In the genomic region with DNA sequence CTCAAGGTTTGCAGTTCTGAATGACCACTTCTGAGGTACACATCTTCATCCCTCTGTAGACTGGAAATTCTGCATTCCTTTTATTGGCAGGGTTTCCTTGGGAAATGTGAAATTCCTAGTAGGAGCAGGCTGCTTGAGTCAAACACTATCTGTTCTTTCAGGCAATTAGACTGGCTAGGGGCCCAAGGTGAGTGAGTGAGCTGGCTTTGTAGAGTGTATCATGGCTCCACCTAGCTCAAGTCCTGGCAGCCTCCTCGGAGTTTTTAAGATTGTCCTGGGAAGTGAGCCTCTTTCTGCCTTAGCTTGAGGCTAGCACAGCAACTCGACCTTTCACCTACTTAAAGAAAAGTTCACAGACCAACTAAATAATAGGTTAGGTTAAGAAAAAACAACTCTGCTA, we compare ENCODE assay signal across 8 mouse cellular contexts. TPM values are rescaled to one million over a fixed set of nuclear protein-coding genes. Genes with fewer than 3 reads are reported as not detected.
A peak's percentile ranks its signal among the peaks of the same experiment; 100 is the strongest.
DNase-seq lines count a peak whose midpoint lies in the region; ATAC-seq and TF ChIP-seq lines count a peak whose summit lies in the region.

No protein-coding gene starts in this region.

- no peak overlapping the region for H3K4me3 ChIP-seq in forebrain, embryonic 13.5 days
- H3K4me3 ChIP-seq in forebrain, embryonic 14.5 days (ENCODE audit: low read depth, low read length) = no peak overlapping the region
- H3K4me3 ChIP-seq in limb, embryonic 14.5 days (replicated peaks; ENCODE audit: low read length) = no peak overlapping the region

- H3K27ac ChIP-seq in forebrain, embryonic 13.5 days = 0 out of 2 replicates have a peak overlapping the region, but pooled peaks have one; percentile 3
- H3K27ac ChIP-seq in forebrain, embryonic 14.5 days (ENCODE audit: low read depth, low read length) = no peak overlapping the region
- peak overlapping the region; percentile 96 for H3K27ac ChIP-seq in limb, embryonic 14.5 days (replicated peaks; ENCODE audit: low read depth, low read length)

- no peak overlapping the region for H3K9ac ChIP-seq in forebrain, embryonic 13.5 days
- no peak overlapping the region for H3K9ac ChIP-seq in forebrain, embryonic 14.5 days (ENCODE audit: low read length)
- H3K9ac ChIP-seq in limb, embryonic 14.5 days (ENCODE audit: low read depth, low read length, severe bottlenecking) = no peak overlapping the region

- H3K27me3 ChIP-seq in forebrain, embryonic 13.5 days = no peaks in the 10 kb centered on the region
- no peaks in the 10 kb centered on the region for H3K27me3 ChIP-seq in forebrain, embryonic 14.5 days (replicated peaks; ENCODE audit: control insufficient read depth, insufficient read depth, low read length)
- no peaks in the 10 kb centered on the region for H3K27me3 ChIP-seq in limb, embryonic 14.5 days (ENCODE audit: control insufficient read depth, insufficient read depth, low read length)

- intact Hi-C loops in heart, postnatal 14 days (cut with DNase I) = loop anchor here (10.0 kb wide), 2 partner anchors 122 to 1108 kb away; no protein-coding TSS in a partner anchor
- intact Hi-C loops in left cerebral cortex, postnatal 14 days (cut with DNase I) = loop anchor here (5.0 kb wide), 2 partner anchors 64 to 119 kb away; no protein-coding TSS in a partner anchor

- no peak for ATAC-seq in forebrain, embryonic 13.5 days
- no peak for ATAC-seq in forebrain, embryonic 14.5 days
- ATAC-seq in limb, embryonic 14.5 days (ENCODE audit: low FRiP score, low read depth) = no peak

- TF ChIP-seq POLR2A in limb, embryonic 14.5 days (IDR thresholded peaks at IDR 0.05; ENCODE audit: borderline replicate concordance, extremely low read depth, insufficient read depth, insufficient read length) = no peak

- 15% methylated on average over 2 of the region's 2 CpGs for WGBS in forebrain, embryonic 13.5 days
- WGBS in forebrain, embryonic 14.5 days = 16% methylated on average over 2 of the region's 2 CpGs
- 9% methylated on average over 2 of the region's 2 CpGs for WGBS in limb, embryonic 14.5 days

- DNase-seq in forebrain, embryonic 14.5 days (ENCODE audit: low spot score) = no peak
- DNase-seq in adrenal gland, postnatal 14 days = peak; percentile 81
- DNase-seq in heart, postnatal 14 days = peak; percentile 9 to 38
- peak; percentile 54 for DNase-seq in limb, embryonic 14.5 days (ENCODE audit: low spot score)
- DNase-seq in testis, postnatal 14 days (ENCODE audit: low spot score) = peak; percentile 61
- no peak for DNase-seq in layer of hippocampus, adult 8-10 months (ENCODE audit: low spot score in 2 of 2)
- no peak for DNase-seq in left cerebral cortex, postnatal 14 days (ENCODE audit: low spot score in 2 of 2)

- peaks cover 33% of the 10 kb centered on the region for H3K4me1 ChIP-seq in forebrain, embryonic 13.5 days
- peaks cover 17% of the 10 kb centered on the region for H3K4me1 ChIP-seq in forebrain, embryonic 14.5 days (ENCODE audit: control insufficient read depth, insufficient read depth, low read length)
- peaks cover 22% of the 10 kb centered on the region for H3K4me1 ChIP-seq in limb, embryonic 14.5 days (ENCODE audit: control insufficient read depth, insufficient read depth, low read length)

- no peak overlapping the region for H3K4me2 ChIP-seq in forebrain, embryonic 13.5 days
- no peak overlapping the region for H3K4me2 ChIP-seq in forebrain, embryonic 14.5 days (ENCODE audit: low read length)
- H3K4me2 ChIP-seq in limb, embryonic 14.5 days (replicated peaks; ENCODE audit: low read depth, low read length, severe bottlenecking) = no peak overlapping the region

- H3K9me3 ChIP-seq in forebrain, embryonic 13.5 days (replicated peaks) = no peaks in the 10 kb centered on the region
- no peaks in the 10 kb centered on the region for H3K9me3 ChIP-seq in forebrain, embryonic 14.5 days (replicated peaks; ENCODE audit: control insufficient read depth, low read length)
- H3K9me3 ChIP-seq in limb, embryonic 14.5 days (ENCODE audit: control insufficient read depth, low read length) = no peaks in the 10 kb centered on the region

- H3K36me3 ChIP-seq in forebrain, embryonic 13.5 days (ENCODE audit: poor library complexity, severe bottlenecking) = no peaks in the 10 kb centered on the region
- no peaks in the 10 kb centered on the region for H3K36me3 ChIP-seq in forebrain, embryonic 14.5 days (ENCODE audit: control insufficient read depth, insufficient read depth, low read length)
- H3K36me3 ChIP-seq in limb, embryonic 14.5 days (ENCODE audit: control insufficient read depth, insufficient read depth, low read length) = no peaks in the 10 kb centered on the region

RNA-seq across cellular contexts. Expression of a gene that starts 1.2 kb away (rescaled TPM):
- 63.4 and 76.1 TPM in 2 replicates for polyA plus RNA-seq in forebrain, embryonic 13.5 days (2015; fragmentation: Nextera tagmentation; extraction: Ambion mirVana)
- 81.5 and 101 TPM in 2 replicates for polyA plus RNA-seq in forebrain, embryonic 14.5 days (2014; fragmentation: Nextera tagmentation; extraction: Ambion mirVana)
- 11.9 and 15.6 TPM in 2 replicates for total RNA-seq in adrenal gland, postnatal 14 days (2021)
- total RNA-seq in heart, postnatal 14 days (2021) = 1 to 10 TPM; 6.4 to 7.6 TPM
- polyA plus RNA-seq in limb, embryonic 14.5 days (2012; rRNA removed) = 35.0 and 39.7 TPM in 2 replicates
- polyA plus RNA-seq in limb, embryonic 14.5 days (2014; fragmentation: Nextera tagmentation; extraction: Ambion mirVana) = 58.5 and 64.8 TPM in 2 replicates
- 100 to 1,000 TPM; 163 to 191 (median 171) TPM for total RNA-seq in layer of hippocampus, adult 8-10 months (2022)
- total RNA-seq in left cerebral cortex, postnatal 14 days (2021) = 100 to 1,000 TPM; 138 to 147 TPM

RNA-seq across cellular contexts. Expression of a gene that starts 1.4 kb away (rescaled TPM):
- 2.8 and 3.2 TPM in 2 replicates for polyA plus RNA-seq in forebrain, embryonic 13.5 days (2015; fragmentation: Nextera tagmentation; extraction: Ambion mirVana)
- 3.4 and 3.6 TPM in 2 replicates for polyA plus RNA-seq in forebrain, embryonic 14.5 days (2014; fragmentation: Nextera tagmentation; extraction: Ambion mirVana)
- total RNA-seq in adrenal gland, postnatal 14 days (2021) = 3.1 and 3.6 TPM in 2 replicates
- 1 to 10 TPM; 1.7 TPM for total RNA-seq in heart, postnatal 14 days (2021)
- 3.8 and 4.5 TPM in 2 replicates for polyA plus RNA-seq in limb, embryonic 14.5 days (2012; rRNA removed)
- polyA plus RNA-seq in limb, embryonic 14.5 days (2014; fragmentation: Nextera tagmentation; extraction: Ambion mirVana) = 3.9 and 4.6 TPM in 2 replicates
- total RNA-seq in layer of hippocampus, adult 8-10 months (2022) = 10 to 100 TPM; 19.6 to 33.4 (median 22.8) TPM
- total RNA-seq in left cerebral cortex, postnatal 14 days (2021) = 10 to 100 TPM; 12.8 to 14.1 TPM

Comparison
In these comparisons a context has a peak if more than half of its experiments do, and no peak if none do; other contexts are left out.
1. DNase-seq: peak in adrenal gland, postnatal 14 days (single experiment), heart, postnatal 14 days (2 of 2), limb, embryonic 14.5 days (single experiment) and testis, postnatal 14 days (single experiment); none in forebrain, embryonic 14.5 days (single experiment), layer of hippocampus, adult 8-10 months (0 of 2) and left cerebral cortex, postnatal 14 days (0 of 2).